Mouse (Mus musculus) embryonic facial prominence, embryonic 10.5 days (tissue): ENCODE results near the gene 1700020D05Rik. TPM values are rescaled to one million over a fixed set of nuclear protein-coding genes. Genes with fewer than 3 reads are reported as not detected.
"Not testable (repeated sequence)": the region's sequence is repeated elsewhere in the genome, so short reads cannot be mapped to it uniquely, and the experiment has no call there.

ENCODE experiments used
- DNase-seq: peaks from one replicate; pipeline ENCODE4 v3.0.0-alpha.2; 2017; ENCODE audit warnings: low spot score
- H3K27ac ChIP-seq: fragments of 300-500 bp; sonication (generic); replicated peaks from 2 replicates; pipeline ENCODE4 v1.5.1; 2016; ENCODE audit warnings: mild to moderate bottlenecking
- H3K27me3 ChIP-seq: fragments of 300-500 bp; sonication (generic); replicated peaks from 2 replicates; pipeline ENCODE4 v1.6.1; 2016; ENCODE audit warnings: low read depth, mild to moderate bottlenecking; ENCODE audit not compliant: poor library complexity, severe bottlenecking
- H3K36me3 ChIP-seq: fragments of 300-500 bp; sonication (generic); replicated peaks from 2 replicates; pipeline ENCODE4 v1.6.1; 2016; ENCODE audit warnings: mild to moderate bottlenecking, moderate library complexity
- H3K4me1 ChIP-seq: fragments of 300-500 bp; sonication (generic); 2 replicates; pipeline ENCODE4 v1.6.1; 2016
- H3K4me3 ChIP-seq: fragments of 300-500 bp; sonication (generic); 2 replicates; pipeline ENCODE4 v1.5.1; 2016; ENCODE audit warnings: mild to moderate bottlenecking, moderate library complexity
- H3K9me3 ChIP-seq: fragments of 300-500 bp; sonication (generic); 2 replicates; pipeline ENCODE4 v1.6.1; 2016; ENCODE audit warnings: mild to moderate bottlenecking
- WGBS: fragments of 180-500 bp; shearing (Covaris S2); methylation state at CpG from one replicate; pipeline ENCODE4 v1.1.7; 2016; 5-methylcytosine and 5-hydroxymethylcytosine counted together
- polyA plus RNA-seq: library from polyadenylated mRNA; unstranded; fragments of >200 nt; fragmentation: Nextera tagmentation; extraction: Ambion mirVana; gene quantifications from 2 replicates; pipeline ENCODE4 v1.2.1, GENCODE M21; 2016

Gene 1700020D05Rik
- polyA plus RNA-seq, 1 experiment from 2014 or later = not detected

GRCm38 (mm10) chr19:5490898-5491708, 12.5 kb downstream of the 1700020D05Rik start:
- Histone ChIP-seq H3K36me3 (peaks cover 51% of the 10 kb centered on the region), H3K27ac (peak overlapping the region; percentile 97), H3K27me3 (no peaks in the 10 kb centered on the region), H3K4me3 (peak overlapping the region; percentile 89), H3K4me1 (peaks cover 50% of the 10 kb centered on the region), H3K9me3 (no peaks in the 10 kb centered on the region)
- DNase-seq = peak; percentile 85
- WGBS = under 1% methylated on average over 59 of the region's 59 CpGs

DNA sequence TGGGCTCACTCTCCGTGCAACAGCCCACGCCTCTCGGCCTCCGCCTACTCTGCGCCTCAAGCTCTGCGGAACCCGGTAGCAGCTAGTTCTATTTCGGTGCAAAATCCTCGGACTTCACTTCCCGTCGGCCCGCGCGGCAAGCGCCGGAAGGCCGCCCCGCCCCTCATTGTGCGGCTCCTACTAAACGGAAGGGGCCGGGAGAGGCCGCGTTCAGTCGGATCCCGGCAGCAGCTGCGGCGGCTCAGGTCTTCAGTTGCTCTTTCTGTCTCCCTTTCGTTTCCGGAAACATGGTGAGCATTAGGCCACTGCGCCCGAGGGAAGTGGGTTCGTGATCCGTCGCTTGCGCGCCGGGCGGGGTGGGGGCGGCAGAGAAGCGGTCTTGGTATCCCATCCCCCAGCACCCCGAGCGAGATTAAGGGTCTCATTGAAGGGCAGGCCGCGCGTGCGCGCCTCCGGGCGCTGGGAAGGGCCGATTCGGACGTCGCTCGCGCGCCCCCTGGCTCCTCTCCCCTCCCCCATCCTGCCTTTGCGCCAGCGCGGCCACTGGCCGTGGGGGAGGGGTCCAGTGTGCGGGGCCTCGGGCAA, 13.2 kb downstream of the 1700020D05Rik start, which contains the start of gene Cfl1:
Cfl1 (plus strand) TSS at position 143 of the 585 bp plus-strand sequence.
- peak; percentile 96 for DNase-seq
- under 1% methylated on average over 62 of the region's 62 CpGs for WGBS
- Histone ChIP-seq H3K4me1 (peaks cover 50% of the 10 kb centered on the region), H3K4me3 (peak within 1 kb of the TSS; percentile 89), H3K27ac (peak within 1 kb of the TSS; percentile 97), H3K36me3 (peaks cover 51% of the 10 kb centered on the region), H3K27me3 (no peaks in the 10 kb centered on the region), H3K9me3 (no peaks in the 10 kb centered on the region)

DNA sequence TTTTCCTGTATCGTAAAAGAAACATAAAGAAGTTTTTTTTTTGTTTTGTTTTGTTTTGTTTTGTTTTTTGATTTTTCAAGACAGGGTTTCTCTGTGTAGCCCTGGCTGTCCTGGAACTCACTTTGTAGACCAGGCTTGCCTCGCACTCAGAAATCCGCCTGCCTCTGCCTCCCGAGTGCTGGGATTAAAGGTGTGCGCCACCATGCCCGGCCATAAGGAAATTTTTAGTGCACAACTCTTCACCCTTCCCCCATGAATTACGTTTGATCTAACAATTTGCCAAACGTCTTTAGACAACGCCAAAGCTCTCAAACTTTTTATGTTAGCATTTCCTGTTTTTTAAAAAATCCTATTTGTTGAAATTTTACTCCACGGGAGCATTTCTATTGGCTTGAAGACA, 13.9 kb downstream of the 1700020D05Rik start:
- 58% methylated on average over 10 of the region's 10 CpGs for WGBS
- not testable (repeated sequence) for H3K9me3 ChIP-seq, H3K27me3 ChIP-seq, DNase-seq
- H3K4me3 ChIP-seq = peak overlapping the region; percentile 89
- peaks cover 50% of the 10 kb centered on the region for H3K4me1 ChIP-seq
- H3K36me3 ChIP-seq = peaks cover 51% of the 10 kb centered on the region
- peak overlapping the region; percentile 97 for H3K27ac ChIP-seq

- H3K4me3 ChIP-seq = peak overlapping the region; percentile 89
- under 1% methylated on average over 26 of the region's 26 CpGs for WGBS
These were observed 14.6 kb downstream of the 1700020D05Rik start for GRCm38 (mm10) chr19:5488878-5489571.

GRCm38 (mm10) chr19:5487768-5488550, 15.6 kb downstream of the 1700020D05Rik start, which contains the start of gene Mus81:
Gene Mus81 (minus strand): TSS chr19:5488402.
- peaks cover 47% of the 10 kb centered on the region for H3K4me1 ChIP-seq
- H3K9me3 ChIP-seq = no peaks in the 10 kb centered on the region
- WGBS = 1% methylated on average over 39 of the region's 39 CpGs

More at GRCm38 (mm10) chr19:5488878-5489571, 14.6 kb downstream of the 1700020D05Rik start:
- peaks cover 51% of the 10 kb centered on the region for H3K36me3 ChIP-seq
- no peaks in the 10 kb centered on the region for H3K27me3 ChIP-seq
- H3K9me3 ChIP-seq = no peaks in the 10 kb centered on the region
- peak; percentile 98 for DNase-seq
- peak overlapping the region; percentile 97 for H3K27ac ChIP-seq
- peaks cover 50% of the 10 kb centered on the region for H3K4me1 ChIP-seq

GRCm38 (mm10) chr19:5486771-5487170, 16.8 kb downstream of the 1700020D05Rik start:
- Histone ChIP-seq H3K4me1 (peaks cover 37% of the 10 kb centered on the region), H3K4me3 (peak overlapping the region; percentile 89), H3K27me3 (no peaks in the 10 kb centered on the region), H3K36me3 (peaks cover 51% of the 10 kb centered on the region), H3K9me3 (no peaks in the 10 kb centered on the region), H3K27ac (no peak overlapping the region; the same call in 1 of the 2 replicates)
- WGBS = 87% methylated on average over 4 of the region's 4 CpGs
- DNase-seq = no peak

More at GRCm38 (mm10) chr19:5487768-5488550, 15.6 kb downstream of the 1700020D05Rik start, which contains the start of gene Mus81:
- peak; percentile 96 for DNase-seq
- peaks cover 51% of the 10 kb centered on the region for H3K36me3 ChIP-seq
- no peaks in the 10 kb centered on the region for H3K27me3 ChIP-seq
- peak within 1 kb of the TSS; percentile 89 for H3K4me3 ChIP-seq
- H3K27ac ChIP-seq = peak within 1 kb of the TSS; percentile 97

DNA sequence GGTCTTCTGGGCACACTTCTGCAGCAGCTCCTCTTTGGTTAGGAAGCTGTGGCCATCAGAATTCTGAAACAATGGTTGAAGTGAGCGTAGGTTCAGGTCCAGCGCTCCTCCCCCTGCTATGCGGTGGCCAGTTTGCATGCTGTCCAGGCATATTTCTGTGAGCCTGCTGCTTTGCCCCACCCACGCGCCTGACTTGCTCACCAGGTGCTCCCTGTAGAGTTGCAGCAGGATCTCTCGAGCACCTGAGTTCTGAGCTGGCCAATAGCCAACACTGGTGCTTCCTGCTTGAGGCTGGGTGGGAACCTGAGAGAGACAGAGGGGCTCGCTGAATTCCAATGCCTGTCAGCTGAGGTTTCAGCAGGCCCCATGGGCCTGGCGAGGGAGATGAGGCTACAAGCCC, 17.3 kb downstream of the 1700020D05Rik start:
- Histone ChIP-seq H3K4me3 (peak overlapping the region; percentile 89; the same call in 1 of the 2 replicates), H3K27me3 (no peaks in the 10 kb centered on the region), H3K36me3 (peaks cover 54% of the 10 kb centered on the region), H3K4me1 (peaks cover 36% of the 10 kb centered on the region), H3K9me3 (no peaks in the 10 kb centered on the region), H3K27ac (0 out of 2 replicates have a peak overlapping the region, but pooled peaks have one; percentile 22)
- WGBS = 95% methylated on average over 8 of the region's 8 CpGs
- DNase-seq = no peak

DNA sequence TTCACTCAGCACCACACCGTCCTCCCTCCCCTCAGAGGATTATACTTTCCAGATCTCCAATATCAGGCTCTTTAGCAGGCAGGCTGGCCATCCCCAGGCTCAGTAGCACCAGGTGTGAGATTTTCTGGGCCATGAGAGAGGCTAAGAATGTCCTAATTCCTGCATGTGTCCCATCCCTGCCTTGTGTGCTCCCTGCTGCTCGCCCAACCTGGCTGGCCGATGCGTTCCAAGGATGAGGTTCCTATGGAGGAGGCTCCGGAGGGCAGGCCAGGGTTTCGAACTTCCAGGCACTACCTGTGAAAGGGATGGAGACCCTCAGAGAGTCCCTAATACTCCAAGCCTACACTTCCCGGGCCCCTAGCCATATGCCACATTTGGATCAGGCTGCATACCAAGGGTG, 17.8 kb downstream of the 1700020D05Rik start:
- H3K36me3 ChIP-seq = peaks cover 59% of the 10 kb centered on the region
- no peaks in the 10 kb centered on the region for H3K9me3 ChIP-seq
- H3K4me3 ChIP-seq = 0 out of 2 replicates have a peak overlapping the region, but pooled peaks have one; percentile 89
- H3K27me3 ChIP-seq = no peaks in the 10 kb centered on the region
- DNase-seq = no peak
- peaks cover 36% of the 10 kb centered on the region for H3K4me1 ChIP-seq
- 0 out of 2 replicates have a peak overlapping the region, but pooled peaks have one; percentile 22 for H3K27ac ChIP-seq
- 93% methylated on average over 7 of the region's 7 CpGs for WGBS

DNA sequence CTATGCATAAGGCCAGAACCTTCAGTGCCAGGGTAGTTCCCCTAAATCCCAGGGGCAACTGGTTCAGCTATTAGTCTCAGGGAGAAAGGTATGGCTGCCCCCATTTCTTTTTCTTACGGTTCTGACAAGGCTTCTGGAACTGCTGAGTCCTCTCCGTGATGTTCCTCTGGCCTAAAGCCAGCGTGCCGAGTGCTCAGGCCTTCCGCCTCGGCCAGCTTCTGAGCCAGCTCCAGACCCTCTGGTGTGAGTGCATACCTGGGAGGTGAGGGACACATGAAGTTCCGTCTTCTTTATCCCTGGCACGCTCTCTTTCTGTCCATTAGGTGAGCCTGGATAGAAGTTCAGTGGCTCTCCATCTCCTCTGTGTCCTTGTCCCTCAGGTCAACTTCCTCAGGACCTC, 18.2 kb downstream of the 1700020D05Rik start:
- Histone ChIP-seq H3K27ac (no peak overlapping the region), H3K4me3 (no peak overlapping the region), H3K9me3 (no peaks in the 10 kb centered on the region), H3K36me3 (peaks cover 63% of the 10 kb centered on the region), H3K27me3 (no peaks in the 10 kb centered on the region), H3K4me1 (peaks cover 36% of the 10 kb centered on the region)
- DNase-seq = no peak
- WGBS = 94% methylated on average over 8 of the region's 8 CpGs

DNA sequence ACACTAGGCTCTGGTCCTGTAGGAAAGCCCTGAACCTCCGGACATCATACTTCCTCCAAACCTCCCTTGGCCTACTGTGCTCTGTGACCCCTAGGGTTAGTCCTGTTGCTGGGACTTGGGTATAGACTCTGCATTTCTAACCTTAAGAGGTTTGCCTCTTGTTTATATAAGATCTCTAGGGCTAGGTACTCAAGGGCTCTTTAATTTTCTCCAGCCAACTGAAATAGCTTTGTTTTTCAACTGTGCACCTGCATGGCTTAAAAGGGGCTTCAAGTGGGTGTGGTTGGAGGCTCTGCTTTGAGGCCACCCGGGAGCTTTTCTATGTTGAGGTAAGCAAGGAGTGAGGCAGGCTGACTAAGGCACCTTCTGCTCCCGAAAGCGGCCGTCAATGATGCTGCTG, 19.1 kb downstream of the 1700020D05Rik start:
- Histone ChIP-seq H3K4me1 (peaks cover 30% of the 10 kb centered on the region), H3K4me3 (no peak overlapping the region), H3K27ac (no peak overlapping the region), H3K27me3 (no peaks in the 10 kb centered on the region), H3K36me3 (peaks cover 72% of the 10 kb centered on the region), H3K9me3 (no peaks in the 10 kb centered on the region)
- WGBS = 90% methylated on average over 5 of the region's 5 CpGs
- DNase-seq = no peak

- Histone ChIP-seq H3K4me3 (no peak overlapping the region; the same call in 1 of the 2 replicates), H3K9me3 (no peaks in the 10 kb centered on the region), H3K4me1 (peaks cover 23% of the 10 kb centered on the region), H3K27ac (no peak overlapping the region), H3K27me3 (no peaks in the 10 kb centered on the region), H3K36me3 (peaks cover 80% of the 10 kb centered on the region)
- 93% methylated on average over 19 of the region's 19 CpGs for whole genome bisulfite sequencing
- DNase-seq = no peak
These were observed 19.9 kb downstream of the 1700020D05Rik start for GRCm38 (mm10) chr19:5483386-5484359.
